9 mouse cellular contexts compared by ENCODE assay signal in genomic region chr8:110921492-110922230, GRCm38 (mm10). TPM values are rescaled to one million over a fixed set of nuclear protein-coding genes. Genes with fewer than 3 reads are reported as not detected.
DNase-seq lines count a peak whose midpoint lies in the region; ATAC-seq and TF ChIP-seq lines count a peak whose summit lies in the region.
"Had no signal": no experiment of that assay in that cellular context is flagged by ENCODE, and none has a peak within 500 bp of the region (broad histone marks: within the 10 kb centered on the region; RNA-seq: fewer than 3 reads in every experiment).

No protein-coding gene starts in this region.

- 0 out of 2 replicates have a peak overlapping the region, but pooled peaks have one; percentile 51 for H3K9ac ChIP-seq in lung, postnatal 0 days (replicated peaks; ENCODE audit: low read depth)

- DNase-seq in heart, adult 11 months, result peak; percentile 97
- no peak for DNase-seq in heart, adult 8-10 months (ENCODE audit: low spot score)
- peak; percentile 23 to 65 for DNase-seq in gastrocnemius, postnatal 4 days (ENCODE audit: low spot score in 2 of 2)
- peak; percentile 32 for DNase-seq in kidney, adult 18-20 months
- DNase-seq in lung, postnatal 0 days (ENCODE audit: low spot score), result peak; percentile 55
- peak; percentile 64 for DNase-seq in testis, postnatal 10 days (ENCODE audit: low spot score)
- no peak for DNase-seq in layer of hippocampus, adult 8-10 months (ENCODE audit: low spot score in 2 of 2)

- TF ChIP-seq POLR2A in cortical plate, adult 2 months (IDR thresholded peaks at IDR 0.05; ENCODE audit: extremely low read depth, insufficient read depth, low read length), result no peak

- no peaks in the 10 kb centered on the region for H3K27me3 ChIP-seq in lung, postnatal 0 days (replicated peaks; ENCODE audit: insufficient read depth, low read length)
- H3K27me3 ChIP-seq: Patski had no signal

- peak overlapping the region; percentile 83; the same call in 1 of the 2 replicates for H3K4me3 ChIP-seq in cortical plate, adult 2 months (ENCODE audit: insufficient read depth, low read length)
- no peak overlapping the region for H3K4me3 ChIP-seq in lung, postnatal 0 days (ENCODE audit: low read depth, low read length)

- no peak for ATAC-seq in lung, postnatal 0 days
- ATAC-seq: Patski had no signal

- peaks cover 1% of the 10 kb centered on the region; the same call in 1 of the 2 replicates for H3K4me1 ChIP-seq in cortical plate, adult 2 months (ENCODE audit: control insufficient read depth, insufficient read depth, low read length)
- H3K4me1 ChIP-seq in lung, postnatal 0 days (ENCODE audit: insufficient read depth, low read depth, low read length), result no peaks in the 10 kb centered on the region; the same call in 1 of the 2 replicates

- H3K4me2 ChIP-seq in lung, postnatal 0 days (replicated peaks; ENCODE audit: low read depth, low read length), result peak overlapping the region; percentile 70

- no peak for TF ChIP-seq EP300 in lung, postnatal 0 days (IDR thresholded peaks at IDR 0.05)

- no peaks in the 10 kb centered on the region for H3K36me3 ChIP-seq in lung, postnatal 0 days (ENCODE audit: insufficient read depth, low read length)

- no peak for TF ChIP-seq CTCF in cortical plate, adult 2 months (IDR thresholded peaks at IDR 0.05; ENCODE audit: extremely low read depth, insufficient read depth, low read length)
- no peak for TF ChIP-seq CTCF in lung, postnatal 0 days (IDR thresholded peaks at IDR 0.05)

- no peak overlapping the region for H3K27ac ChIP-seq in cortical plate, adult 2 months (ENCODE audit: insufficient read depth, low read length)
- H3K27ac ChIP-seq in lung, postnatal 0 days (ENCODE audit: low read length), result peak overlapping the region; percentile 54; the same call in 1 of the 2 replicates

- WGBS in lung, postnatal 0 days, result 34% methylated on average over 7 of the region's 7 CpGs

- no peaks in the 10 kb centered on the region for H3K9me3 ChIP-seq in lung, postnatal 0 days (ENCODE audit: low read length)

RNA-seq across cellular contexts. Expression of gene St3gal2, which starts 1.9 kb away (rescaled TPM):
- 10 to 100 TPM; 21.3 to 25.4 (median 24.1) TPM for total RNA-seq in heart, adult 8-10 months (2022)
- 57.8 and 64.8 TPM in 2 replicates for polyA plus RNA-seq in cortical plate, adult 2 months (2012; rRNA removed)
- 10 to 100 TPM; 44.0 to 44.9 TPM for total RNA-seq in gastrocnemius, postnatal 4 days (2021)
- 15.5 and 16.7 TPM in 2 replicates for polyA plus RNA-seq in lung, postnatal 0 days (2015; fragmentation: Nextera tagmentation; extraction: Ambion mirVana)
- total RNA-seq in layer of hippocampus, adult 8-10 months (2022), result 100 to 1,000 TPM in 1 of 4 experiments, 10 to 100 TPM in 3; 89.2 to 101 (median 95.3) TPM

RNA-seq across cellular contexts. Expression of gene Fuk, which starts 19.4 kb away (rescaled TPM):
- 1 to 10 TPM; 4.5 to 5.4 (median 4.6) TPM for total RNA-seq in heart, adult 8-10 months (2022)
- polyA plus RNA-seq in cortical plate, adult 2 months (2012; rRNA removed), result 18.0 and 18.2 TPM in 2 replicates
- total RNA-seq in gastrocnemius, postnatal 4 days (2021), result 1 to 10 TPM; 5.9 to 6.5 TPM
- polyA plus RNA-seq in lung, postnatal 0 days (2015; fragmentation: Nextera tagmentation; extraction: Ambion mirVana), result 6.2 and 6.7 TPM in 2 replicates
- total RNA-seq in layer of hippocampus, adult 8-10 months (2022), result 10 to 100 TPM; 20.7 to 26.7 (median 24.4) TPM

Comparison
In these comparisons a context has a peak if more than half of its experiments do, and no peak if none do; other contexts are left out.
1. DNase-seq: peak in heart, adult 11 months (single experiment), gastrocnemius, postnatal 4 days (2 of 2), kidney, adult 18-20 months (single experiment), lung, postnatal 0 days (single experiment) and testis, postnatal 10 days (single experiment); none in heart, adult 8-10 months (single experiment) and layer of hippocampus, adult 8-10 months (0 of 2).